Mouse (Mus musculus) liver, embryonic 11.5 days (tissue): Measurements from ENCODE around the gene Ston2. TPM values are rescaled to one million over a fixed set of nuclear protein-coding genes. Genes with fewer than 3 reads are reported as not detected.
A peak's percentile ranks its signal among the peaks of the same experiment; 100 is the strongest.

Experiments
- ATAC-seq: fragments of 200-750 bp; cut with Nextera tagmentation; replicated peaks from 2 replicates; pipeline ENCODE4 v1.8.0; 2017; ENCODE audit warnings: moderate number of reproducible peaks, mild to moderate bottlenecking, moderate TSS enrichment, moderate library complexity; ENCODE audit not compliant: low FRiP score
- DNase-seq: peaks from one replicate; pipeline ENCODE4 v3.0.0-alpha.2; 2017; ENCODE audit warnings: low spot score
- H3K27ac ChIP-seq: fragments of 300-500 bp; sonication (generic); 2 replicates; pipeline ENCODE4 v1.5.1; 2014; ENCODE audit warnings: mild to moderate bottlenecking, low read depth, low read length, control low read depth
- H3K27me3 ChIP-seq: fragments of 300-500 bp; sonication (generic); replicated peaks from 2 replicates; pipeline ENCODE4 v1.6.1; 2014; ENCODE audit warnings: low read length, mixed read lengths; ENCODE audit not compliant: control insufficient read depth, insufficient read depth
- H3K36me3 ChIP-seq: fragments of 300-500 bp; sonication (generic); 2 replicates; pipeline ENCODE4 v1.6.1; 2014; ENCODE audit warnings: mild to moderate bottlenecking, low read length, moderate library complexity, mixed read lengths; ENCODE audit not compliant: control insufficient read depth, insufficient read depth
- H3K4me1 ChIP-seq: fragments of 300-500 bp; sonication (generic); replicated peaks from 2 replicates; pipeline ENCODE4 v1.6.1; 2014; ENCODE audit warnings: low read length, mixed read lengths; ENCODE audit not compliant: control insufficient read depth, insufficient read depth
- H3K4me2 ChIP-seq: fragments of 300-500 bp; sonication (generic); 2 replicates; pipeline ENCODE4 v1.6.1; 2014; ENCODE audit warnings: mild to moderate bottlenecking, control low read depth, moderate library complexity
- H3K4me3 ChIP-seq: fragments of 300-500 bp; sonication (generic); 2 replicates; pipeline ENCODE4 v1.5.1; 2014; ENCODE audit warnings: low read depth, low read length, control low read depth
- H3K9ac ChIP-seq: fragments of 300-500 bp; sonication (generic); 2 replicates; pipeline ENCODE4 v1.6.1; 2014; ENCODE audit warnings: low read depth, low read length, control low read depth
- H3K9me3 ChIP-seq: fragments of 300-500 bp; sonication (generic); 2 replicates; pipeline ENCODE4 v1.6.1; 2016; ENCODE audit warnings: low read length, inconsistent platforms, mixed read lengths; ENCODE audit not compliant: control insufficient read depth
- WGBS: fragments of 180-500 bp; shearing (Covaris S2); extraction: QIAGEN DNeasy Blood & Tissue Kit; methylation state at CpG from one replicate; pipeline ENCODE4 v1.1.7; 2014; 5-methylcytosine and 5-hydroxymethylcytosine counted together
- polyA plus RNA-seq: library from polyadenylated mRNA; unstranded; fragments of >200 nt; fragmentation: Nextera tagmentation; extraction: Ambion mirVana; gene quantifications from 2 replicates; pipeline ENCODE4 v1.2.1, GENCODE M21; 2014

Ston2 gene
- polyA plus RNA-seq, 1 experiment from 2014 or later, result 29.1 TPM

DNA sequence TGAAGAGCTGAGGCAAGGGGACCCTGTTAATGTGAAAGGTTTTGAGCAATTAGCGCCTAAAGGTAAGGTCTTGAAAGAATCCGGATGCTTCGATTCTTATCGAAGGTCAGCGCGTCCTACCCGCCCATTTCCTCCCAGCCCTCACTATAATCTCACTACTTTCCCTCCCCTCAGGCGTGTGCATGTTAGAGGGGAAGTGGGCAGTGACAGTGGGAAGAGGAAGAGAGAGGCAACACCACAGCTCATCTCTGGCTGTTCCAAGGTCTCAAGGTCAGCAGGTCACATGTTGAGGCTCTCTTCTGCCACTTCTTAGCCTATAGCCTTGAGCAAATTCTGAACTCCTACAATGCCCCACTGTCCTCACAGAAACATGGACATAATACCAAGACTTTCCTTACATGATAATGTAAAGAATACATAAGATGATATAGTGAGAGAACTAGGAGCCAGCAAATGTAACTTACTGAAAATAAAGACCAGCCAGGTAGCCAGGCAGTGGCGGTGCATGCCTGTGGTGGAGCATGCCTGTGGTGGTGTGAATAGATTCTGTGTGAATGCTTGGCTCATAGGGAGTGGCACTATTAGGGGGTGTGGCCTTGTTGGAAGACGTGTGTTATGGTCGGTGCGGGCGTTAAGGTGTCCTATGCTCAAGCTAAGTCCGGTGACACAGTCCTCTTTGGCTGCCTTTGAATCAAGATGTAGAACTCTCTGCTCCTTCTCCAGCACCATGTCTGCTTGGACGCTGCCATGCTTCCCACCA is 51.8 kb downstream of the Ston2 start:
- ATAC-seq, result peak; percentile 77
- Histone ChIP-seq H3K4me3 (no peak overlapping the region), H3K27me3 (no peaks in the 10 kb centered on the region), H3K9ac (no peak overlapping the region), H3K27ac (no peak overlapping the region), H3K4me1 (peaks cover 13% of the 10 kb centered on the region), H3K36me3 (peaks cover 11% of the 10 kb centered on the region; the same call in 1 of the 2 replicates), H3K9me3 (no peaks in the 10 kb centered on the region), H3K4me2 (no peak overlapping the region)
- no peak for DNase-seq
- WGBS, result 59% methylated on average over 15 of the region's 15 CpGs

- no peak overlapping the region for H3K4me2 ChIP-seq
- WGBS, result 51% methylated on average over 15 of the region's 15 CpGs
- H3K9ac ChIP-seq, result no peak overlapping the region
- H3K36me3 ChIP-seq, result peaks cover 11% of the 10 kb centered on the region; the same call in 1 of the 2 replicates
- no peak for ATAC-seq
- peaks cover 13% of the 10 kb centered on the region for H3K4me1 ChIP-seq
- DNase-seq, result no peak
- no peaks in the 10 kb centered on the region for H3K9me3 ChIP-seq
- H3K27me3 ChIP-seq, result no peaks in the 10 kb centered on the region
- no peak overlapping the region for H3K4me3 ChIP-seq
- H3K27ac ChIP-seq, result no peak overlapping the region
These were observed 53.8 kb downstream of the Ston2 start for GRCm38 (mm10) chr12:91734246-91735027.

- 76% methylated on average over 6 of the region's 6 CpGs for WGBS
- H3K27me3 ChIP-seq, result no peaks in the 10 kb centered on the region
- ATAC-seq (no peak), DNase-seq (no peak)
- no peak overlapping the region for H3K4me2 ChIP-seq
- peaks cover 11% of the 10 kb centered on the region; the same call in 1 of the 2 replicates for H3K36me3 ChIP-seq
- H3K9ac ChIP-seq, result no peak overlapping the region
- H3K27ac ChIP-seq, result no peak overlapping the region
- H3K4me3 ChIP-seq, result no peak overlapping the region
- no peaks in the 10 kb centered on the region for H3K9me3 ChIP-seq
- peaks cover 13% of the 10 kb centered on the region for H3K4me1 ChIP-seq
These were observed 55.3 kb downstream of the Ston2 start for GRCm38 (mm10) chr12:91732729-91733448.

- Histone ChIP-seq H3K9me3 (no peaks in the 10 kb centered on the region), H3K4me2 (no peak overlapping the region), H3K9ac (no peak overlapping the region), H3K27ac (no peak overlapping the region), H3K36me3 (no peaks in the 10 kb centered on the region), H3K4me3 (no peak overlapping the region), H3K27me3 (no peaks in the 10 kb centered on the region), H3K4me1 (no peaks in the 10 kb centered on the region; the same call in 1 of the 2 replicates)
- DNase-seq (no peak), ATAC-seq (peak; percentile 55)
- 81% methylated on average over 7 of the region's 7 CpGs for WGBS
These were observed 62.0 kb downstream of the Ston2 start for GRCm38 (mm10) chr12:91726202-91726601.

DNA sequence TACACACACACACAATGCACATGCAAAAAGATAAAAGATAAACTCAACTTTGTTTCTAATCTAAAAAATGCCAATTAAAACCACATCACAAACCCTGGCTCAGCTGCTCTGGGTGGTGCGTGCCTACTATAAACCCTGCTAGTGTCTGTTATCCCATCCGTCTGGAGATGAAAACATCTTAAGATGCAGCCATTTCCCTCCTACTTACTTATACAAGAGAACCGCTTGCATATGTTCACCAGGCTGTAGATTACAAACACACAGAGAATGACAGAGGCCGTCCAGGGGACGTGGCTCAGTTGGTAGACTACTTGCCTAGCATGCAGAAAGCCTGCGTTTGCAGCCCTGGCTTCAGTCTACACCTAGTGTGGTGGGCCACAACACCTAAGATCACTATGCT is 64.3 kb downstream of the Ston2 start:
- H3K9ac ChIP-seq, result no peak overlapping the region
- H3K27ac ChIP-seq, result no peak overlapping the region
- H3K36me3 ChIP-seq, result no peaks in the 10 kb centered on the region
- H3K4me1 ChIP-seq, result no peaks in the 10 kb centered on the region; the same call in 1 of the 2 replicates
- WGBS, result 86% methylated on average over 6 of the region's 6 CpGs
- no peaks in the 10 kb centered on the region for H3K9me3 ChIP-seq
- no peaks in the 10 kb centered on the region for H3K27me3 ChIP-seq
- H3K4me2 ChIP-seq, result no peak overlapping the region
- ATAC-seq (no peak), DNase-seq (no peak)
- no peak overlapping the region for H3K4me3 ChIP-seq

DNA sequence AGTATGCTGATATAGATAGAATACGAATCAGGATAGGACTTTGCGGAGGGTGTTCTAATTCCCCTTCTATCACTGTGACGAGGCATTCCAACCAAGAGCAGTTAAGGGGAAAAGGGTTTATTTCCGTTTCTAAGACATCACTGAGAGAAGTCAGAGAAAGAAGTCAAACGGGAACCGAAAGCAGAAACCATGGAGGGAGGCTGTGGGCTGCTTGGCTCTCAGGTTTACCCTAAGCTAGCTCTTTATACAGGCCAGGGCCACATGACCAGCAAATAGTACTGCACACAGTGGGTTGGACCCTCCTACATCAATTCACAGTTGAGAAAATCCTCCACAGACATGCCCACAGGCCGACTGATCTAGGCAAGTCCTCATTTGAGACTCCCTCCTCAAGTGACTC is 69.1 kb downstream of the Ston2 start:
- Histone ChIP-seq H3K9ac (no peak overlapping the region), H3K4me1 (no peaks in the 10 kb centered on the region), H3K27ac (no peak overlapping the region), H3K36me3 (no peaks in the 10 kb centered on the region), H3K4me2 (no peak overlapping the region), H3K27me3 (no peaks in the 10 kb centered on the region), H3K4me3 (no peak overlapping the region), H3K9me3 (no peaks in the 10 kb centered on the region)
- ATAC-seq (no peak), DNase-seq (no peak)
- WGBS, result 88% methylated on average over 7 of the region's 7 CpGs

- Histone ChIP-seq H3K9ac (no peak overlapping the region), H3K27me3 (no peaks in the 10 kb centered on the region), H3K36me3 (no peaks in the 10 kb centered on the region; the same call in 1 of the 2 replicates), H3K27ac (no peak overlapping the region), H3K9me3 (no peaks in the 10 kb centered on the region), H3K4me3 (no peak overlapping the region), H3K4me1 (0 out of 2 replicates have a peak, but pooled peaks cover 2% of the 10 kb centered on the region), H3K4me2 (no peak overlapping the region)
- 79% methylated on average over 6 of the region's 6 CpGs for WGBS
- ATAC-seq, result no peak
- DNase-seq, result no peak
These were observed 72.5 kb downstream of the Ston2 start for GRCm38 (mm10) chr12:91715686-91716085.

- DNase-seq, result no peak
- no peak for ATAC-seq
- Histone ChIP-seq H3K27ac (no peak overlapping the region), H3K36me3 (no peaks in the 10 kb centered on the region; the same call in 1 of the 2 replicates), H3K27me3 (no peaks in the 10 kb centered on the region), H3K4me1 (peaks cover 2% of the 10 kb centered on the region; the same call in 1 of the 2 replicates), H3K4me2 (no peak overlapping the region), H3K4me3 (no peak overlapping the region), H3K9ac (no peak overlapping the region), H3K9me3 (no peaks in the 10 kb centered on the region)
- 93% methylated on average over 7 of the region's 7 CpGs for WGBS
These were observed 74.8 kb downstream of the Ston2 start for GRCm38 (mm10) chr12:91713358-91713757.
